Mouse (Mus musculus) intestine, embryonic 15.5 days (tissue): ENCODE measurements around the gene Cemip2. TPM values are rescaled to one million over a fixed set of nuclear protein-coding genes. Genes with fewer than 3 reads are reported as not detected.

Experiments used
- ATAC-seq: fragments of 200-750 bp; cut with Nextera tagmentation; 2 replicates; pipeline ENCODE4 v1.8.0; 2017; ENCODE audit warnings: moderate TSS enrichment, moderate library complexity
- H3K27ac ChIP-seq: fragments of 300-500 bp; sonication (generic); 2 replicates; pipeline ENCODE4 v1.5.1; 2015; ENCODE audit warnings: mild to moderate bottlenecking, inconsistent platforms
- H3K27me3 ChIP-seq: fragments of 300-500 bp; sonication (generic); replicated peaks from 2 replicates; pipeline ENCODE4 v1.6.1; 2015; ENCODE audit warnings: inconsistent platforms
- H3K36me3 ChIP-seq: fragments of 300-500 bp; sonication (generic); 2 replicates; pipeline ENCODE4 v1.6.1; 2015; ENCODE audit warnings: inconsistent platforms
- H3K4me1 ChIP-seq: fragments of 300-500 bp; sonication (generic); replicated peaks from 2 replicates; pipeline ENCODE4 v1.6.1; 2015; ENCODE audit warnings: inconsistent platforms
- H3K4me2 ChIP-seq: fragments of 300-500 bp; sonication (generic); replicated peaks from 2 replicates; pipeline ENCODE4 v1.6.1; 2015; ENCODE audit warnings: mild to moderate bottlenecking, inconsistent platforms
- H3K4me3 ChIP-seq: fragments of 300-500 bp; sonication (generic); replicated peaks from 2 replicates; pipeline ENCODE4 v1.5.1; 2015; ENCODE audit warnings: inconsistent platforms
- H3K9ac ChIP-seq: fragments of 300-500 bp; sonication (generic); 2 replicates; pipeline ENCODE4 v1.6.1; 2015; ENCODE audit warnings: inconsistent platforms
- H3K9me3 ChIP-seq: fragments of 300-500 bp; sonication (generic); 2 replicates; pipeline ENCODE4 v1.6.1; 2016; ENCODE audit warnings: inconsistent platforms
- WGBS: fragments of 180-500 bp; shearing (Covaris S2); methylation state at CpG from one replicate; pipeline ENCODE4 v1.1.7; 2015; 5-methylcytosine and 5-hydroxymethylcytosine counted together
- polyA plus RNA-seq: library from polyadenylated mRNA; unstranded; fragments of >200 nt; fragmentation: Nextera tagmentation; extraction: Ambion mirVana; gene quantifications from 2 replicates; pipeline ENCODE4 v1.2.1, GENCODE M21; 2015

The Cemip2 gene
- polyA plus RNA-seq, 1 experiment from 2014 or later: 12.0 TPM

DNA sequence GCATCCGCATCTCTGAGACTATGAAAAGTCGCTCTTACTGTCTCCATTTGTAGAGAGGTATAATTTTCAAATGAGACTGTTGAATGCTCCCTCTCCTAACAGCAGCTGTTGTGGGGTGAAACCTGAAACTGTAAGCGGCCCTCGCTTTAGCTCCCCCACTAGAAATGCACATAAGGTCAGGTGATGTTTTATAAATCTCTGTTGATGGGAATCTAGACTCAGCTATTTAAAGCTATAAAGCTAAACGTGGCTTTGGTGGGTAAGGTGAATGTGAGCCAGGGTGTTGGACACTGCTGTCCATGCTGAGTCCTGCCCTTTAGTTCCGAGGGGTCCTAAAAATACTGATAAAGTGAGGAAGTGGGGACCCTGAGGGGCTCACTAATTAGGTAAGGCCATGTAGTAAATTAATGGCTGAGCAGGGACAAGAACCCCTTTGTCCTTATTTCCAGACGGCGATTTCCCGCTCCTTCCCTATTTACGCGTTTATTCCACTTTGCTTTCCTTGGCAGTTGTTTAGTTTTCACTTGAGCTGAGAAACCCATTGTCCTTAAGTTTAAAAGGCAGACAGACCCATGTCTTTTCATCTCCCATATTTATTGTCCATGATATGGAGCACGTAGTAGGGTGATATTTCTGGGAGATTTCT lies 3.8 kb downstream of the Cemip2 start:
- H3K9me3 ChIP-seq: no peaks in the 10 kb centered on the region
- H3K27ac ChIP-seq: no peak overlapping the region
- H3K36me3 ChIP-seq: no peaks in the 10 kb centered on the region
- 65% methylated on average over 12 of the region's 12 CpGs for WGBS
- H3K4me1 ChIP-seq: peaks cover 21% of the 10 kb centered on the region
- H3K4me2 ChIP-seq: no peak overlapping the region
- no peaks in the 10 kb centered on the region for H3K27me3 ChIP-seq
- ATAC-seq: no peak
- no peak overlapping the region for H3K9ac ChIP-seq
- H3K4me3 ChIP-seq: no peak overlapping the region

DNA sequence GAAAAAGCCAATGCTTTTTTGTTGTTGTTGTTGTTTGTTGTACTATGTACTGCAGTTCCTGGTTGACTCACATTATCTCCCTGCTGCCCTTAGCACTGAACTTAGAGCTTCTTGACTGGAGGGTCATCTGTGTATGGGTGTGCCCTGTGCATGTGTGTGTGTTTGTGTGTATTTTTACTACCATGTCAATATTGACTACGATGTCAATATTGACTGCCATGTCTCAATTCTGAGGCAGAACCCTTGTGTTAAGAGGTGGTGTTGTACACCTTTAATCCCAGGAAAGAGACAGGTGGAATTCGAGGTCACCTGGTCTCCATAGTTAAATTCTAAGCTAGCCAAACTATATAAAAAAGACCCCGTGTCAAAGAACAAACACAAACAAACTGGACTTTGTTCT lies 5.6 kb downstream of the Cemip2 start:
- H3K4me1 ChIP-seq: peaks cover 18% of the 10 kb centered on the region
- no peaks in the 10 kb centered on the region for H3K36me3 ChIP-seq
- WGBS: 53% methylated on average over 3 of the region's 3 CpGs
- no peak overlapping the region for H3K27ac ChIP-seq
- peak; percentile 1; the same call in 1 of the 2 replicates for ATAC-seq
- no peaks in the 10 kb centered on the region for H3K9me3 ChIP-seq
- H3K4me2 ChIP-seq: no peak overlapping the region
- H3K4me3 ChIP-seq: no peak overlapping the region
- H3K27me3 ChIP-seq: no peaks in the 10 kb centered on the region
- H3K9ac ChIP-seq: no peak overlapping the region

DNA sequence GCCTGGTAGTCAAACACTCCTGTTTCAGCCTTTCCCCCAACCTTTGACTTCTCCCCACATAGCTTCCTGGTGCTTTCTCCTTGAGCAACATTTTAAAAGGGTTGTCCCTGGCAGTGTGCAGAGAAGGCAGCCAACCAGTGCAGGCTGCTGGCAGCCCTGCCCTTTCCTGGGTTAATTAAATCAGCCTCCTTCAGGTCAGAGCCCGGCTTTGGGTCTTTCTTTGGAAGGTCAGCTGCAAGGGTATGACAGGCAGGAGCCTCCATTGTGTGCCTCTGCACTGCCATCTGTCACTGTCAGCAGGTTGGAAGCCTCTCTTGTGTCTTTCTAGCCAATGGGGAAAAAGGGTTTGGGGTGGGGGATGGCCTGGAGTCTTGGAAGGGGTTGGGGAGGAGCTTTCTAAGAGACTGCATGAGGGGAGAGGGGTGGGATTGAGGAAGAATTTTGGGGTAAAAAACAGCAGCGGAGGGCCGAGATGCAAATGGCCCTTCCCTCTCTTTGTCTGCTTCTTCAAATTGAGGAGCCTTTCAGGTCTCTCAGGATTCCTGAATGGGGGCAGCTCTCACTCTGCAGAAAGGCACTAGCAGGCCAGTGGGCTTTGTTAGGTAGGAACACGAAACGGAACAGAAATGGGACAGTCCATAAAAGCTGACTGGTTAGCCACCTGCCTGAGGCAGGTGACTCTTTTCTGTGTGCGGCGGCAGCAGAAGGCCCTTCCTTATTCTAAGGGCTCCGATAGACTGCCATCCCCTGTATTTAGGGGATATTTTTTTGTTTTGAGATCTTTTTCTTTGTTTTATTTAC lies 6.4 kb downstream of the Cemip2 start:
- WGBS: 48% methylated on average over 8 of the region's 8 CpGs
- H3K27me3 ChIP-seq: no peaks in the 10 kb centered on the region
- no peak overlapping the region for H3K9ac ChIP-seq
- peak overlapping the region; percentile 26; the same call in 1 of the 2 replicates for H3K4me2 ChIP-seq
- H3K4me1 ChIP-seq: peaks cover 14% of the 10 kb centered on the region
- H3K9me3 ChIP-seq: no peaks in the 10 kb centered on the region
- H3K36me3 ChIP-seq: no peaks in the 10 kb centered on the region
- H3K4me3 ChIP-seq: no peak overlapping the region
- H3K27ac ChIP-seq: peak overlapping the region; percentile 40; the same call in 1 of the 2 replicates
- peak; percentile 79 for ATAC-seq

DNA sequence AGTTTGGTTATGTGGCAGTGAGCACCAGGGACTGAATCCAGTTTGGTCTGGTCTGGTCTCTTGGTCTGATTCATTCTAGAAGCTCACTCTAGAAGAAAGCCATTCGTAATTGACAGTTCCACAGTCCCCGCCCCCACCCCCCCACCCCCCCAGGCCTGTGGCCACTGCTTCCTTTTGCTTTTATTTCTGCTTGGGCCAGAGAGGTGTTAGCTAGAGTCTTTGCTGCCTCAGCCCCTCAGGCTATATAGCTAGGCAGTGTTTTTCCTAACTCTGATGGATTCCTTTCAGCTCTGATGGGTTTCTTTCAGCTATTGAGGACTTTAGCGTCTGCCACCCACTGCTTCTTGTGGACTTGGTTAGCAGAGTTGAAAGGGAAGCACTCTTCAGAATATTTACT lies 7.0 kb downstream of the Cemip2 start:
- Histone ChIP-seq H3K4me2 (no peak overlapping the region), H3K36me3 (no peaks in the 10 kb centered on the region), H3K9ac (no peak overlapping the region), H3K4me1 (peaks cover 14% of the 10 kb centered on the region), H3K27ac (no peak overlapping the region), H3K4me3 (no peak overlapping the region), H3K27me3 (no peaks in the 10 kb centered on the region), H3K9me3 (no peaks in the 10 kb centered on the region)
- no peak for ATAC-seq
- WGBS: 34% methylated on average over 3 of the region's 3 CpGs

DNA sequence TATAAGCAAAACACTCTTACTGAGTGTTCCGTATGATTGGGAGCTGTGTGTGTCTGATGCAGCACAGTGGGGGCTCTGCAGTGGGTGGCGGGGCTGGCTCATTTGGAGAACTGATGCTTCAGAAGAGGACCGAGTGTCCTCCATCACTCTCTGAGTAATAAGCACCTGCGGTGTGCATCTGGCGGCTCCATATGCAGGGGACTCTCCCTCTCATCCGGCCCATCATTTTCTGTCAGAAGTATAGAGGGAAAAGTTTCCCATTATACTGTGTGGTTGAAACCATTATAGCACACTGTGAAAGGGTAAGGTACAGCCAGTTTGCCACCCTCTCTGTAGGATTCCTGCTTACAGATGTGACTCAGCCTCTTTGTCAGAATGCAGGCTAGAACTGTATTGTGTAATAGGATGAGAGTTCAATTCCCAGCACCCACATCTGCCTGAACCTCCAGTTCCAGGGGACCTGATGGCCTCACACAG lies 8.9 kb downstream of the Cemip2 start:
- Histone ChIP-seq H3K4me1 (peaks cover 10% of the 10 kb centered on the region), H3K27ac (no peak overlapping the region), H3K4me3 (no peak overlapping the region), H3K36me3 (no peaks in the 10 kb centered on the region), H3K9ac (no peak overlapping the region), H3K9me3 (no peaks in the 10 kb centered on the region), H3K4me2 (no peak overlapping the region), H3K27me3 (no peaks in the 10 kb centered on the region)
- WGBS: 77% methylated on average over 6 of the region's 6 CpGs
- no peak for ATAC-seq

DNA sequence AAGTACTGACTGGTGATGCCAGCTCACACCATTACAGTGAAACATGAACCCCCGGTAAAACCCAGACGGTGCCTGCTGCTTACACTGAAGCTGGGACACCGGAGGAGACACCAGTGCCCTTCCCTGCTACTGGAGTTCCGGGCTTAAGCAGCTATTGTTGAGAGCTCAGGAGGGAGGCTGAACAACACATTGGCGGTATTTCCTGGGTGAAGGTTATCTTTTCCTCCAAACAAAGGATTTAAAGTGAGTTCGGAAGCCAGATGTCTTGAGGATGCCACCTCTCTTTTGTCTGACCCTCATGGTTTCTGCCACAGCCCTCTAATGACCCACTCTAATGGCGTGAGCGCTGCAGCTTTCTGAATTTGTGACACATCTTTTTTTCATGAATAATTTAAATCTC lies 10.9 kb downstream of the Cemip2 start:
- Histone ChIP-seq H3K36me3 (no peaks in the 10 kb centered on the region), H3K27ac (no peak overlapping the region), H3K9ac (no peak overlapping the region), H3K9me3 (no peaks in the 10 kb centered on the region), H3K4me2 (no peak overlapping the region), H3K4me1 (peaks cover 10% of the 10 kb centered on the region), H3K27me3 (no peaks in the 10 kb centered on the region), H3K4me3 (no peak overlapping the region)
- WGBS: 55% methylated on average over 8 of the region's 8 CpGs
- no peak for ATAC-seq

DNA sequence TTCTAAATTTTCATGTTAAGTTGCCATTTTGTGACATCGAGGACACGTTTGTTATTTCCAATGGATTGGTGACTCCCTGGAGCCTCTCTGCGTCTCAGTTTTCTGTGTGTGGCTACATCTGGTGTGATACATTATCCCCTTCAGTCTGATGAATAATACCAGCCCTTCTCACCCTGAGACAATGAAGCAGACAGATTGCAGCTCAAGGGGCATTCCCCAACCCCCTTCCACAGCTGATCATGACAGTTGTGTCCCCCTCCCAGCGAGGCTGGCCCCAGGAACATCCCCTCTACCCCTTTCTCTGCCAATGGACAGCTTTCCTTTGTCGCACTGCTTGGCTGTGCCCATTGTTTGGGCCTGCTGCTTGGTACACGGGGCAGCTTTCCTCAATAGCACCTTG lies 11.5 kb downstream of the Cemip2 start:
- Histone ChIP-seq H3K27me3 (no peaks in the 10 kb centered on the region), H3K4me1 (peaks cover 3% of the 10 kb centered on the region), H3K36me3 (no peaks in the 10 kb centered on the region), H3K4me2 (no peak overlapping the region), H3K9me3 (no peaks in the 10 kb centered on the region), H3K27ac (no peak overlapping the region), H3K4me3 (no peak overlapping the region), H3K9ac (no peak overlapping the region)
- no peak for ATAC-seq
- WGBS: 62% methylated on average over 6 of the region's 6 CpGs

DNA sequence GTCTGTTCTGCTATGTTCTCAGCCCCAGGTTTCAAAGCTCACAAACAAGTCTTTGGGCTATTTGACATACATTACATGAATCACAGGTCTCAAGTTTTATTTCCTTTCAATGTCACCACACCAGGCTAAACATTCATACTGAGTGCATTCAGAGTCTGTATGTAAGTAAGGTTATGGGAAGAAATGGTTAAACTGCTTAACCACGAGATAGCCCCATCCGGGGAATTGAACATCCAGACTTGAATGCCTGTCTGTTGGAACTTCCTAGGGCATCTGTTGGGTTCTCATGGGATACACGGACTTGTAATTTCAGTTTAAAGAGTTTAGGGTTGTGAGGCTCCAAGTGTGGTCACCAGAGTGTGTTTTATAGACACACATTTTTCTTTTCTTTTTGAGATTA lies 13.2 kb downstream of the Cemip2 start:
- WGBS: 85% methylated on average over 3 of the region's 3 CpGs
- no peak overlapping the region for H3K4me2 ChIP-seq
- H3K4me1 ChIP-seq: no peaks in the 10 kb centered on the region
- H3K36me3 ChIP-seq: no peaks in the 10 kb centered on the region
- no peaks in the 10 kb centered on the region for H3K9me3 ChIP-seq
- H3K4me3 ChIP-seq: no peak overlapping the region
- no peak overlapping the region for H3K9ac ChIP-seq
- no peak for ATAC-seq
- no peaks in the 10 kb centered on the region for H3K27me3 ChIP-seq
- no peak overlapping the region for H3K27ac ChIP-seq

DNA sequence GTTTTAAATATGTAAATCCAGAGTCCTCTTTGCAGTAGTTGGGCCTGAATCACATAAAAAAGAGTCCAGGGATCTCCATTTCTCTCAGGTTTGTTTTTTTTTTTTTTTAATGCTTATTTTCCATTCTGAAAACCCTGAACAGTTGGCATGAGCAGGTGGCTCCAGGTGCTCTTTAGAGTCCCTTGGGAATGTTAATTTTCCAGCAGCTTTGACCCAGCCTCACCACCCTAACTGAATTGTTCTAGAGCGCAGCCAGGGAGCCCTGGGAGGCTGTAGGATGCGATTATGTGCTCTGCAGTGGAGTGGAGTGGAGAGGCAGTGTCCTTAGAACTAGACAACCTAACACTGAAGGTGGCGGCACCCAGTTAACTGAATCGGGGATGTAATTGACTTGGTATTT lies 13.7 kb downstream of the Cemip2 start:
- ATAC-seq: no peak
- Histone ChIP-seq H3K27ac (no peak overlapping the region), H3K4me3 (no peak overlapping the region), H3K9me3 (no peaks in the 10 kb centered on the region), H3K4me1 (no peaks in the 10 kb centered on the region), H3K9ac (no peak overlapping the region), H3K27me3 (no peaks in the 10 kb centered on the region), H3K36me3 (no peaks in the 10 kb centered on the region), H3K4me2 (no peak overlapping the region)
- 92% methylated on average over 4 of the region's 4 CpGs for WGBS

DNA sequence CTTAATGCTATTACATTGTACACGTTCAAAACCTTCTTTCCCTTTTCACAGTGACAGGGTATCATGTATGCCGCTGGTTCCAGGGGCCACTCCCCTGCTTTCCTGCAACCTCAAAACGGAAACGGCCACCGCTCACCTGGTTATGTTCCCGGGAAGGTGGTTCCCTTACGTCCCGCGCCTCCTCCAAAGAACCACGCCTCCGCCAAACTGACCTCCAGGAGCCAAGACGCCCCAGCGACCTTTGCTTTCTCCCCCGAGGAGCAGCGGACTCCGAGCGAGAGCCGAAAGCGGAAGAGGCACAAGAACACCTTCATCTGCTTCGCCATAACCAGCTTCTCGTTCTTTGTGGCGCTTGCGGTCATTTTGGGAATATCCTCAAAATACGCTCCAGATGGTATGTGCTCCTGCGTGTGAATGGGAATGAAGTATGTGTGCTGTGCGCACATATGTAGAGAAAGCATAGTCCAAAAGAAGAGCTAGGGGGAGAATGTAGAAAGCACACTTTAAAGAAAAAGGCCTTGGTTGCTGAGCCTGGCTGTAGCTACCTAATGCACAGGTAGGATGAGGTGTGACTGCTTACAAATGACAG lies 14.5 kb downstream of the Cemip2 start:
- no peaks in the 10 kb centered on the region for H3K9me3 ChIP-seq
- H3K4me2 ChIP-seq: no peak overlapping the region
- ATAC-seq: no peak
- H3K4me1 ChIP-seq: no peaks in the 10 kb centered on the region
- no peak overlapping the region for H3K9ac ChIP-seq
- WGBS: 94% methylated on average over 26 of the region's 26 CpGs
- no peak overlapping the region for H3K27ac ChIP-seq
- no peak overlapping the region for H3K4me3 ChIP-seq
- no peaks in the 10 kb centered on the region for H3K27me3 ChIP-seq
- H3K36me3 ChIP-seq: 0 out of 2 replicates have a peak, but pooled peaks cover 2% of the 10 kb centered on the region

DNA sequence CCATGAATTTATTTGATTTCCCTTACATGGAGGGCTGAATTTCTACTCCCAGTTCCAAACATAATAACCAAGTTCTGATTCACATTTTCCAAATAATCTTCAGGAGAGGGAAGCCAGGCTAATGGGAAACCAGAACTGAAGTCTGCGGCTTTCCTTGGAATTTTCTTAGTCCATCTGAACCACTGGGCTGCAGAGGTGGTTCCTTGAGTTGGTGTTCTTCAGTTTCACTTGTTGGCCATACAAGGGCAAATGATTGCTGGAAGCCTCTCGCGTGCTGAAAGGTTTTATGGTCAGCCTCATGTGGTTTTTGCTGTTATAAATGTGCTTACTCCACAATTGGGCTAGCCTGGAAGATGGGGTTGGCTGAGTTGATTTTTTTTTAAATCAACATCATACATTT lies 16.4 kb downstream of the Cemip2 start:
- Histone ChIP-seq H3K27me3 (no peaks in the 10 kb centered on the region), H3K9ac (no peak overlapping the region), H3K4me1 (0 out of 2 replicates have a peak, but pooled peaks cover 1% of the 10 kb centered on the region), H3K4me2 (no peak overlapping the region), H3K36me3 (0 out of 2 replicates have a peak, but pooled peaks cover 7% of the 10 kb centered on the region), H3K9me3 (no peaks in the 10 kb centered on the region), H3K27ac (no peak overlapping the region), H3K4me3 (no peak overlapping the region)
- ATAC-seq: no peak
- 81% methylated on average over 3 of the region's 3 CpGs for WGBS

DNA sequence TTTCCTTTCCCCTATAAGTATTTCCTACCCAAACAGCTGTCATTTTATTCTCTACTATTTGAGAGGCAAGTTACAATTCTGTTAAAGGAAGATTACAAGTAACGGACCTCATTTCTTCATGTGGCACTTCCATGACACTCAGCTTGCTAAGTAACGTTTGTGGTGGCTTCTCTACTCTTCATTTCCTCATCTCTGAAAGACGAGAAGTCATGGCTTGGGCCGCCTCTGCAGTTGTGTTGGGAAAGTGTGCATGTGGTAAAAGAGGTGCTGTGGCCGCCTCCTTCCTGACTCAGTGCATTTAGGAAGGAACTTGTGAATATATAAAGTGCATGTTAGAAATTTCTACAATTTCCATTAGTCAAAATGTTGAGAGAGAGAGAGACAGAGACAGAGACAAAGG lies 18.2 kb downstream of the Cemip2 start:
- H3K9me3 ChIP-seq: no peaks in the 10 kb centered on the region
- no peak overlapping the region for H3K4me2 ChIP-seq
- 0 out of 2 replicates have a peak, but pooled peaks cover 7% of the 10 kb centered on the region for H3K36me3 ChIP-seq
- H3K9ac ChIP-seq: no peak overlapping the region
- ATAC-seq: no peak
- H3K27ac ChIP-seq: no peak overlapping the region
- no peaks in the 10 kb centered on the region for H3K27me3 ChIP-seq
- H3K4me3 ChIP-seq: no peak overlapping the region
- H3K4me1 ChIP-seq: 0 out of 2 replicates have a peak, but pooled peaks cover 2% of the 10 kb centered on the region
- WGBS: 83% methylated on average over 5 of the region's 5 CpGs
